Mouse (Mus musculus): ENCODE measurements around the gene Gnas.

- TF ChIP-seq POLR2A (IDR thresholded peaks at IDR 0.05; ENCODE audit: extremely low read depth, insufficient read depth, low read length): no peak
- no peak for TF ChIP-seq CTCF (IDR thresholded peaks at IDR 0.05; ENCODE audit: low read depth, low read length)
Measured at GRCm38 (mm10) chr2:174260908-174261800, 23.0 kb upstream of the Gnas start.
